Mouse (Mus musculus) lung, embryonic 15.5 days (tissue): ENCODE results near the gene Wfdc12. TPM values are rescaled to one million over a fixed set of nuclear protein-coding genes. Genes with fewer than 3 reads are reported as not detected.

Experiments used
- ATAC-seq: fragments of 200-750 bp; cut with Nextera tagmentation; 2 replicates; pipeline ENCODE4 v1.8.0; 2017; ENCODE audit warnings: moderate number of reproducible peaks, borderline replicate concordance; ENCODE audit not compliant: low FRiP score, low TSS enrichment; ENCODE audit errors: extremely low read depth
- H3K27ac ChIP-seq: fragments of 300-500 bp; sonication (generic); 2 replicates; pipeline ENCODE4 v1.5.1; 2015; ENCODE audit warnings: moderate library complexity, mild to moderate bottlenecking, inconsistent platforms
- H3K27me3 ChIP-seq: fragments of 300-500 bp; sonication (generic); 2 replicates; pipeline ENCODE4 v1.6.1; 2015; ENCODE audit warnings: inconsistent platforms
- H3K36me3 ChIP-seq: fragments of 300-500 bp; sonication (generic); 2 replicates; pipeline ENCODE4 v1.6.1; 2015; ENCODE audit warnings: inconsistent platforms
- H3K4me1 ChIP-seq: fragments of 300-500 bp; sonication (generic); 2 replicates; pipeline ENCODE4 v1.6.1; 2015; ENCODE audit warnings: inconsistent platforms
- H3K4me2 ChIP-seq: fragments of 300-500 bp; sonication (generic); 2 replicates; pipeline ENCODE4 v1.6.1; 2015; ENCODE audit warnings: inconsistent platforms, mild to moderate bottlenecking, moderate library complexity
- H3K4me3 ChIP-seq: fragments of 300-500 bp; sonication (generic); 2 replicates; pipeline ENCODE4 v1.5.1; 2015; ENCODE audit warnings: mild to moderate bottlenecking, inconsistent platforms
- H3K9ac ChIP-seq: fragments of 300-500 bp; sonication (generic); 2 replicates; pipeline ENCODE4 v1.6.1; 2015; ENCODE audit warnings: inconsistent platforms
- H3K9me3 ChIP-seq: fragments of 300-500 bp; sonication (generic); 2 replicates; pipeline ENCODE4 v1.6.1; 2016; ENCODE audit warnings: inconsistent platforms
- WGBS: fragments of 180-500 bp; shearing (Covaris S2); methylation state at CpG from one replicate; pipeline ENCODE4 v1.1.7; 2015; 5-methylcytosine and 5-hydroxymethylcytosine counted together
- polyA plus RNA-seq: library from polyadenylated mRNA; unstranded; fragments of >200 nt; fragmentation: Nextera tagmentation; extraction: Ambion mirVana; gene quantifications from 2 replicates; pipeline ENCODE4 v1.2.1, GENCODE M21; 2015

Wfdc12 gene
- polyA plus RNA-seq, 1 experiment from 2014 or later, result not detected

- ATAC-seq, result no peak
- no peak overlapping the region for H3K27ac ChIP-seq
- WGBS, result 60% methylated on average over 8 of the region's 8 CpGs
- no peaks in the 10 kb centered on the region for H3K36me3 ChIP-seq
- no peak overlapping the region for H3K9ac ChIP-seq
- peaks cover 45% of the 10 kb centered on the region for H3K27me3 ChIP-seq
- H3K4me1 ChIP-seq, result peaks cover 7% of the 10 kb centered on the region; the same call in 1 of the 2 replicates
- H3K9me3 ChIP-seq, result no peaks in the 10 kb centered on the region
- H3K4me2 ChIP-seq, result no peak overlapping the region
- H3K4me3 ChIP-seq, result no peak overlapping the region
Measured at GRCm38 (mm10) chr2:164174649-164175395, 15.6 kb downstream of the Wfdc12 start.

DNA sequence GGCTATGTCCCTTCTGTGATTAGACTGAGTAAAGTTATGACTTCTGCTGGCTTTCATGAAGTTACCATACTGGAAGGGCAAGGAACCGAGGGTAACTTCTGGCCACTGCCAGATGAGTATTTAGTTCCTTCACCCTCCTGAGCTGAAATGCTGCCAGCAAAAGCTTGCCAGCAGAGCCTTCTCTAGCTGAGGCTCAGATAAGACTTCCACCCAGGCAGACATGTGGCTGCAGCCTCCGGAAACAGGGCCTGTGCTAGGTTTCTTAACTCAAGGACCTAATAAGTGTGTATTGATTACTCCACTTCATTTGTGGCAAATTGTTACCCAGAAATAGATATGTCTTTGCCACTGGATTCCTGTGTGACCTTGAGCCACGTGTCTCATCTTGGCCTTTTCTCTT lies 17.0 kb downstream of the Wfdc12 start:
- H3K4me1 ChIP-seq, result peaks cover 10% of the 10 kb centered on the region
- H3K27me3 ChIP-seq, result peaks cover 59% of the 10 kb centered on the region
- no peaks in the 10 kb centered on the region for H3K36me3 ChIP-seq
- no peaks in the 10 kb centered on the region for H3K9me3 ChIP-seq
- H3K4me2 ChIP-seq, result no peak overlapping the region
- no peak overlapping the region for H3K4me3 ChIP-seq
- no peak for ATAC-seq
- WGBS, result 53% methylated on average over 3 of the region's 3 CpGs
- no peak overlapping the region for H3K27ac ChIP-seq
- H3K9ac ChIP-seq, result no peak overlapping the region

- H3K4me3 ChIP-seq, result peak within 1 kb of the TSS; percentile 25
- ATAC-seq, result no peak
- H3K9me3 ChIP-seq, result no peaks in the 10 kb centered on the region
- H3K27me3 ChIP-seq, result peaks cover 79% of the 10 kb centered on the region
- H3K4me2 ChIP-seq, result peak within 1 kb of the TSS; percentile 51
- H3K27ac ChIP-seq, result no peak within 1 kb of the TSS
- under 1% methylated on average over 23 of the region's 29 CpGs for WGBS
- H3K9ac ChIP-seq, result no peak within 1 kb of the TSS
- peaks cover 19% of the 10 kb centered on the region for H3K4me1 ChIP-seq
- H3K36me3 ChIP-seq, result no peaks in the 10 kb centered on the region
Measured at GRCm38 (mm10) chr2:164170902-164171301, 19.5 kb downstream of the Wfdc12 start, which contains the start of gene Kcns1. TSS of gene Kcns1 (minus strand) at chr2:164171113.

GRCm38 (mm10) chr2:164170326-164170725 lies 20.1 kb downstream of the Wfdc12 start:
- H3K4me3 ChIP-seq, result no peak overlapping the region
- no peaks in the 10 kb centered on the region for H3K36me3 ChIP-seq
- no peak overlapping the region for H3K27ac ChIP-seq
- no peak overlapping the region; the same call in 1 of the 2 replicates for H3K4me2 ChIP-seq
- no peaks in the 10 kb centered on the region for H3K9me3 ChIP-seq
- peaks cover 85% of the 10 kb centered on the region for H3K27me3 ChIP-seq
- no peak for ATAC-seq
- WGBS, result 6% methylated on average over 11 of the region's 11 CpGs
- H3K4me1 ChIP-seq, result peaks cover 19% of the 10 kb centered on the region
- H3K9ac ChIP-seq, result no peak overlapping the region

DNA sequence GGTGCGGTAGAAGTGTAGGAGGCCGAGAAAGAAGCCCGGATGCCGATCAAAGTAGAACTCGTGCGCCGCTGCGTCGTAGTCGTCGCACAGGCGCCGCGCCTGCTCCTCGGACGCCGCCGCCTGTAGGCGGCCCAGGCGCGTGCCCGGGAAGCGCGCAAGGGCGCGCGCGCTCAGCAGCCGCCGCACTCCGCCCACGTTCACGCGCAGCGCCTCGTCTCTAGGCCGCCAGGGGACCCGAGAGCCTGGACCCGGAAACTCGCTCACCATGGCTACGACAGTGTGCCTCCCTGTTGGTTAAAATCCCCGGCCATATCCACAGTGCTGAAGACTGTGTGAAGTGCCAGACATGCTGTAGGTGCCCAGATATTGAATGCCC lies 21.8 kb downstream of the Wfdc12 start:
- Histone ChIP-seq H3K9me3 (no peaks in the 10 kb centered on the region), H3K9ac (no peak overlapping the region)
- no peak for ATAC-seq

GRCm38 (mm10) chr2:164167752-164168570 lies 22.4 kb downstream of the Wfdc12 start:
- peak; percentile 34; the same call in 1 of the 2 replicates for ATAC-seq
- no peaks in the 10 kb centered on the region for H3K36me3 ChIP-seq
- peak overlapping the region; percentile 29 for H3K4me3 ChIP-seq
- H3K4me2 ChIP-seq, result peak overlapping the region; percentile 60
- no peaks in the 10 kb centered on the region for H3K9me3 ChIP-seq
- no peak overlapping the region for H3K9ac ChIP-seq
- no peak overlapping the region for H3K27ac ChIP-seq
- WGBS, result 10% methylated on average over 90 of the region's 90 CpGs
- peaks cover 19% of the 10 kb centered on the region for H3K4me1 ChIP-seq
- peaks cover 75% of the 10 kb centered on the region for H3K27me3 ChIP-seq

More for the DNA sequence above, 21.8 kb downstream of the Wfdc12 start:
- Histone ChIP-seq H3K27ac (no peak overlapping the region), H3K4me2 (peak overlapping the region; percentile 60), H3K36me3 (no peaks in the 10 kb centered on the region), H3K4me3 (peak overlapping the region; percentile 29), H3K27me3 (peaks cover 80% of the 10 kb centered on the region), H3K4me1 (peaks cover 19% of the 10 kb centered on the region)
- 8% methylated on average over 42 of the region's 42 CpGs for WGBS

- Histone ChIP-seq H3K9me3 (no peaks in the 10 kb centered on the region), H3K4me3 (no peak overlapping the region), H3K27ac (no peak overlapping the region), H3K9ac (no peak overlapping the region), H3K4me1 (peaks cover 12% of the 10 kb centered on the region), H3K27me3 (peaks cover 46% of the 10 kb centered on the region), H3K36me3 (no peaks in the 10 kb centered on the region), H3K4me2 (no peak overlapping the region)
- WGBS, result 88% methylated on average over 5 of the region's 5 CpGs
- ATAC-seq, result no peak
Measured at GRCm38 (mm10) chr2:164164941-164165340, 25.5 kb downstream of the Wfdc12 start.

- Histone ChIP-seq H3K4me2 (no peak overlapping the region), H3K9ac (no peak overlapping the region), H3K9me3 (no peaks in the 10 kb centered on the region), H3K27ac (no peak overlapping the region), H3K36me3 (no peaks in the 10 kb centered on the region), H3K27me3 (peaks cover 13% of the 10 kb centered on the region), H3K4me1 (no peaks in the 10 kb centered on the region), H3K4me3 (no peak overlapping the region)
- ATAC-seq, result no peak
- 67% methylated on average over 11 of the region's 11 CpGs for WGBS
Measured at GRCm38 (mm10) chr2:164161515-164162055, 28.8 kb downstream of the Wfdc12 start.

DNA sequence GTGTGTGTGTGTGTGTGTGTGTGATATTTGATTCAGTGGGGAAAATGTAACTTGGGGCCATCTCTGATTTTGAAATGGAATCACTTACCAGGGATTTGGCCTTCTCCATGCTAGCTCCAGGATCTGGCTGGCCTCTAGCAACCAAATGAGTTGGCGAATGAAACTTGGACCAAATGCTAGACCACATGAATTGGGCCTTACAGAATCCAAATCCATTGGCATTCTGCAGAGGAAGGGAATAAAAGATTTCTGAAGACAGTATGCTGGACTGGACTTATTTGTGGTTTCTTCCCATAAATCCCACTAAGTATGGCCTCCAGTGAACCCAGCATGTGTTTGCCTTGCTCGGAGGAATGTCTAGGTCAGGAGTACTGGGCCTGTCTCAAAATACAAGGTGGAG lies 31.6 kb downstream of the Wfdc12 start:
- no peaks in the 10 kb centered on the region for H3K4me1 ChIP-seq
- no peak overlapping the region for H3K4me2 ChIP-seq
- no peaks in the 10 kb centered on the region for H3K9me3 ChIP-seq
- H3K9ac ChIP-seq, result no peak overlapping the region
- H3K27me3 ChIP-seq, result no peaks in the 10 kb centered on the region
- ATAC-seq, result no peak
- H3K36me3 ChIP-seq, result peaks cover 6% of the 10 kb centered on the region; the same call in 1 of the 2 replicates
- 82% methylated on average over 2 of the region's 2 CpGs for WGBS
- no peak overlapping the region for H3K27ac ChIP-seq
- no peak overlapping the region for H3K4me3 ChIP-seq

- Histone ChIP-seq H3K36me3 (peaks cover 29% of the 10 kb centered on the region), H3K27ac (no peak overlapping the region), H3K27me3 (no peaks in the 10 kb centered on the region), H3K9me3 (no peaks in the 10 kb centered on the region), H3K4me1 (no peaks in the 10 kb centered on the region), H3K4me2 (no peak overlapping the region), H3K9ac (no peak overlapping the region), H3K4me3 (no peak overlapping the region)
- ATAC-seq, result no peak
- WGBS, result 86% methylated on average over 7 of the region's 7 CpGs
Measured at GRCm38 (mm10) chr2:164156158-164156557, 34.2 kb downstream of the Wfdc12 start.

DNA sequence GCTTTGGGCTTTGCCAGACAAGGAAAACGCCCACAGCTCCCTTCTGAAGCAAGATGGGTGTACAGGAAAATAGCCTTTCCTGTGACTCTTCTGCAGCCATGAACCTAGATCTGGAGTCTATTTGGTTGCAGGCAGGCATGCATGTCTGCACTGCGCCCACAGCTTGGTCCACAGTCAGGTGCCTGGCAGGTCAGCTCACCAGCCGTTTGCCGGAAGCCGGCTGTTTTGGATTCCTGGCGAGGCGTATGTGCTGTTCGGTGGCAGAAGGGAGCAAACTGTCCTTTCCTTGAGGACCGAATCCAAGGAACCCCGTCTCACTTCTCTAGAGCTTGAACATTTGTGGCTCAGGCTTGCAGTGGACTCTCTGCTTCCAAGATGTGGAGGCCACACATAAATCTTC lies 36.4 kb downstream of the Wfdc12 start:
- WGBS, result 91% methylated on average over 10 of the region's 10 CpGs
- no peak overlapping the region for H3K4me3 ChIP-seq
- no peaks in the 10 kb centered on the region for H3K27me3 ChIP-seq
- H3K4me2 ChIP-seq, result no peak overlapping the region
- ATAC-seq, result no peak
- no peak overlapping the region for H3K9ac ChIP-seq
- no peaks in the 10 kb centered on the region for H3K9me3 ChIP-seq
- H3K27ac ChIP-seq, result no peak overlapping the region
- H3K4me1 ChIP-seq, result no peaks in the 10 kb centered on the region
- peaks cover 29% of the 10 kb centered on the region for H3K36me3 ChIP-seq

DNA sequence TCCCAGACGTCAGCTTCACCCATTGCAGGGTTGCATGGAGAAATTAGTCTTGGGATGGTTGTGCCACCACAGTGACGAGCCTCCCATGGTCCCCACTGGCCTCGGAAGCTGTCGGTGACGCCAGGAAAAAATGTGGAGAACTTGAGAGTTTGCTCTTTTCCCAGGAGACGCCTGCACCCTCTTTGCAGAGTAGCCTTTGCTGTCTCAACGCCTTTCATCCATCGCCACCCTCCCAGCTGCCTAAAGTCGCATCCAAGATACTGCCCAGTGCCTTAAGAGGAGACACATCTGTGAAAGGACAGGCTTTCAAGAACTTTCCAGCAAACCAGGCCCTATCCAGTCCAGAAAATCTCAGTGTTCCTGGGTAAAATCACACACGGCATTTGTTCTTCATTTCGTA lies 38.1 kb downstream of the Wfdc12 start:
- no peak overlapping the region for H3K27ac ChIP-seq
- 81% methylated on average over 11 of the region's 11 CpGs for WGBS
- no peak overlapping the region for H3K4me3 ChIP-seq
- no peaks in the 10 kb centered on the region for H3K27me3 ChIP-seq
- no peaks in the 10 kb centered on the region for H3K9me3 ChIP-seq
- ATAC-seq, result no peak
- H3K9ac ChIP-seq, result no peak overlapping the region
- H3K4me1 ChIP-seq, result no peaks in the 10 kb centered on the region
- no peak overlapping the region for H3K4me2 ChIP-seq
- peaks cover 29% of the 10 kb centered on the region for H3K36me3 ChIP-seq
